Mouse (Mus musculus) retina, postnatal 1 day (tissue): ENCODE results near the gene Synpr.

Experiments
- DNase-seq: peaks from one replicate; pipeline ENCODE4 v3.0.0-alpha.2; 2012

Synpr gene

DNA sequence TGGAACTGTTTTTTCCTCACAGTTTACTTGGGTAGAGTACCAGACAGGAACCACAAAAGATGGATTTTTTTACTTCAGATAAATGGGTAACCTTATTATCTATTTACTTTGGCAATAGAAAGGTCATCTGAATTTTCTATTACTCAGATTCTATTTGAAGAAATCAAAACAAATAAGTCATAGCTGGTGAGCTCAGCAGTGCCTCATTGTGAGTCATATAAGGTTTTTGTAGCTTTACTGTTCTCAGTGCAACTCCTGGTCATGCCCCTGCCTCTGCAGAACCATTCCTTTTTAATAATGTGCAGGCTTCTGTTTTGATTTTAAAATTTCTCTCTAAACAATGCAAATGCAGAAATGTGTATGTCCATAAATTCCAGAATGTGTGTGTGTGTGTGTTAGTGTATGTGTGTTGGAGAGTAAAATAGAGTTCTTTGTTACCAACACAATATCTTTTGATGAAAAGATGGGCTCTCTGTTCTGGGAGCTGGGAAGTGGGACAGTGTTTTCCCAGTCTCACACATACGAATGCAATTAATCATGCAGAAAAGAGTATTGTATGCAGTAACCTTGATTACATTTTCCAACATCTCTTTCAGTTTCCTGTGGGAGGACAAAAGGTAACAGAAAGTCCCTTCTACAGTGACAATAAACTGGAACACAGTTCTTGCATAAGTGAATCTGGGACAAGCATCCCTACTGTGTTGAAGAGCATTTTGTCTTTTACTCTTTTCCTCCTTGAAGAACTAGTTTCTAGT is 269.2 kb downstream of the Synpr start:
- peak; percentile 69 for DNase-seq

DNA sequence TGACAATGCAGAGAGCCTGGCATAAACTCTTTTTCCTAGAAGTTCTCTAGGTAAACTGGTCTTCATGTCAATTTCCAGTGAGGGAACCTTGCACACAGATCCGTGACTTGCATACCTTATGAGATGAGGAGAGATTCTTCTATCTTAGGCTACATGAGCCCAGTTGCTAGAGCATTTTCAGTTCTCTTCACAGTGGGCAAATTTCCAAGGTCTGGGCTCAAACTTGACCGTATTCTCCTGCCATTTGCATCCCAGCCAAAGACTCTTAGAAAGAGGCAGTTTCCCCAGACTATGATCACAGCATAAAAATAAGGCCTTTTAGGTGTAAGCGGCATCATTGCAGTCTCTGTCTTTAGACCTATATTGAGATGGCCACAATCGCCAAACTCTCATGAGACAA is 270.1 kb downstream of the Synpr start:
- DNase-seq, result no peak

DNA sequence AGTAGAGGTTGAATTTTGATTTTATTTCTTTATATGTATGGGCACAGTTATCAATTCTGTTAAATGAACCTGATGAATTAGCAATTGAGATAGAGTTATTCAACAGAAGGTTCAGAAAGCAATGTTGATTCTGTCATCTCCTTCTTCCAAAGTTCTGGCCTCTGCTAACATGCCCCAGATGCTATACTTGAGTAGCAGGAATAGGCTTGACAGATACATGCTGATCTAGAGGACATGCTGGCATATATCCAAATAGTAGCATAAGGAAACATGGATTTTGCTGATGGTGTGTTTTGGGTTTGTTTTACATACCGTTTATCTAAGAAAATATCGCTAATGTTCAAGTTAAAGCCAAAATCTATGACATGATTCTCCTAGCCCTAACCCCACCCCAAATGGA is 273.5 kb downstream of the Synpr start:
- DNase-seq, result no peak

DNA sequence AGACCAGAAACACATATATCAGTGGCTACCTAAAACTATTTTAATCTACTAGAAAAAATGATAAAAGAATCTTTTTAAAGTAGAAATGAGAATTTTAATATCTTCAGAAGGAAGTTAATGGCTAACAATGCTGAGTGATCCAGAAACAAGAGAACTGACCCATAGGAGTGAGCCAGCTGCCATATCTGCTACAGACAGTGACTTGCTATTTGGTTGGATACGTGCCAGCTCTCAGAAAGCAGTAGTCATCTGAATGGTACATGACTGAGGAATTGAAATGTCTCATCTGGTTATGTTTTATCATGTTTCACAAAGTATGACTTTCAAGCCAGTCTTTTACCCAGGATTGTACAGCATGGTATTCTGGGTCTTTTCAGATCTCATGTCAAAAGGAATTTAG is 282.7 kb downstream of the Synpr start:
- peak; percentile 18 for DNase-seq

DNA sequence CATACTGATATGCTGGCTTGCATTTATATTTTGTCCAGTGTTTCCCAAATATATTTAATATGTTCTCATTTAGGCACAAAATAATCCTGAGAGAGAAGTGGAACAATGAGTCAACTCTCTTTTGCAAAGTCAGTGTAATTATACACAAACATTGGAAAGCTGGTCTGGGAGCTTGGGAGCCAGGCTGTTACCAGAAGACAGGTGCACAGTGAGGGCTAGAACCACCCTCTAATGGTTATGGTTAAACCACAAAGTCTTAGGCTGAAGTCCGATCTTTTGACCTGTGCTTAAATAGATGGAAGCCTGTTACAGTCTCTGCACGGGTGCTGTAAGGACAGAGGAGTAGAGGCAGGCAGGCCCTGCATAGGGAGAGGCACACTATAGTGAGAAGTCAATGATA is 283.4 kb downstream of the Synpr start:
- no peak for DNase-seq

DNA sequence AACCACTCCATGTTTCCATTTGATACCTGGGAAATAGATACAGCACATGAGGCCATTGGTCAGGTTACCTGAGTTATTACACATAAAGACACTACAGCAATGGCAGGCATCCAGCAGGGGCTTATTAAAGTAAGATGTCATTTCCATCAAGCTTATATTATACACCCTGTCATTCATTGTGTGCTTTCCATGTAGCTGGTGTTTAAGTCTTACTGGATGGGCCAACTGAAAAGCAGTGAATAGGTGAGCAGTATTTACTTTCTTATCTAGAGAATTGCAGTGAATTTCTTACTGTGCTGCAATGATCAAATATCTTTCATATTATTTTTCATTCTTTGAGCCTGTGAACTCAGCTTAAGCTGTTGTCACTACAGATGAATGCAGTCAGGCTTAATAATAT is 287.4 kb downstream of the Synpr start:
- no peak for DNase-seq

DNA sequence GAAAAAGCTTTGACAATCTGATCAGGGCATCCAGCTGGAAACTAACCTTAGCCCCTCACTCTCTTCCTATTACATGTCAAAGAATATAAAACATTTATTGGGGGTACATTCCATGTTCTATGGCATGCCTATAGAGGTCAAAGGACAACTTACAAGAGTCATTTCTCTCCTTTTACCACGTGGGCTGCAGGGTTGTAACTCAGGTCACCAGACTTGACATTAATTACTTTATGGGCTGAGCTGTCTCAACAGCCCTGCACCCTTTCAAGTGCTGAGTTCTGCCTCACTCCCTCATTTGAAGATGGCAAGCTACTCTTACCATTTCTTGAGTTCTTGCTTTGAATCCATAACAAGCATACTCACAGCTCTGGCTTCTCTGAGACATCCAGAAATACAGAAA is 287.9 kb downstream of the Synpr start:
- no peak for DNase-seq

DNA sequence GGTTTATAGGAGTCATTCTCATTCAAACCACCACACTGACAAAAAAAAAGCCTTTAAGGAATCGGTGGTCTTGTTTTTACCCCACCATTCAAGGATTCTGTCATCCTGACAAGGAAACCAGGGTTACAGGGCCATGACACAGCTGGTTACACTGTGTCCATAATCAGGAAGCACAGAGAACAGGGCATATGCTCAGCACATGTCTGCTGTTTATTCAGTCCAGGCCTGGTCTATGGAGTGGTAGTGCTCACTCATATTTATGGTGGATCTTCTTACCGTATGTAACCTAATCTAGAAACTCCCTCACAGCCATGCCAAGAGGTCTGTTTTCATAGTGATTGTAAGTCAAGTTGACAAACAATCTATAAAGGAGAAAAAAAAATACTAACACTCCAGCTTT is 293.5 kb downstream of the Synpr start:
- no peak for DNase-seq

DNA sequence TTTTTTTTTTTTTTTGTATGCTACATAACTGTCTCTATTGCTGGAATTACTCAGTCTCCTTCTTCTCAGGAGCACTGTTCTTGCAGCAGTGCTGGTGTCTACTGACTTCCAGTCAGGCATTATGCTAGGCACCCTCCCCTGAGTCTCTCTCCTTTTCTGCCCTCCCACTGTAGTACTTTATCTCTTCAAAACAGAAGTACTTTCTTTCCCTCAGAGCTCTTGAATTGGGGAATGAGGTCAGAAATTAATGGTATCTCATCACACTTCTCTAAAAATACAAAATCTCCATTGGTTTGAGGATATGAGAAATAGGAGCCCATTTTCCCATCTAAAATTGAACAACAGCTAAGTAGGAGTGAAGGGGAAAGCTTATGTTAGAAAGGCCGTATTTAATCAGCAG is 294.2 kb downstream of the Synpr start:
- no peak for DNase-seq

DNA sequence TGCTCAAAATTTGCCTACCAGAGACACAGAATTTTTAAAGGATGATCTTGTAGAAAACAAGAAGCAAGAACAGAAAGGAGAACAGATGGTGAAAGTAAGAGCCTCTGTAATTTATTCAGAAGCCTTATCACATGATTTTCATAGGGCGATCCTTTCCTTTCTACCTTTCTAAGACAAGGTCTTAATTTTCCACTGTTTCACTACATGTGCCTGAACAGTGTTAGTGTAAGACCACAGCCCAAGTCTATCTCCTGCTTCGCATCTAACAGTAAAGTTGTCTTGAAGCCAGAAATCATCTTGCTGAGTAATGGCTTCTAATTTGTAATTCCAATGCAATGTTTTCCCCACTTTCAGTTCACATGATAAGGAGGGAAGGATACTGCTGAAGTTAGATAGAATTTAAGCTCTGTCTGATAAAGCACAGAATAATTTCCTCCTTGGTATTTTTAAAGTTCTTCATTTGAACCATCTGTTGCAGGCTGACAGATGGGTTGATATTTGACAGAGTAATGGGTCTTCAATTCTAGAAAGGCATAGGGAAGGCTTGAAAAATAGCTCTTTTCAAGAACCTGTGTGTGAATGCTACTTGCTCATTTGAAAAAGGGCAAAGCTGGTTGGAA is 308.9 kb downstream of the Synpr start:
- DNase-seq, result no peak

DNA sequence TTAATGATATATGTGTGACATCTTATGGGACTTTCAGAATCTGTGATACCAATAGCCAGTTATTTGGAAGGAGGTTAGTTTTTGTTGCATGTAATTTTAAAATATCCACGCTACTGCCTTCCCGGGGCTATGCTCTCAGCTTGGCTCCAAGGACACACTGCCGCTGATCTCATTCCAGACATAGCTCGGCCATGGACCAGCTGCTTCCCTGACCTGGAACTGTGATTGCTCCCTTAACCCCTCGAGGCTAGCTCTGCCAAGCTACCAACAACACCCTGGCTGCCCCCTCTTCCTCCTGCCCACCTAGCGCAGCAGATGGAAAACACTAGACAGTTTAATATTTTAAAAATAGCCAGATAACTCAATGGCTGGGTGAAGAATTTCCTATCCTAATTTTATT is 311.7 kb downstream of the Synpr start:
- no peak for DNase-seq

DNA sequence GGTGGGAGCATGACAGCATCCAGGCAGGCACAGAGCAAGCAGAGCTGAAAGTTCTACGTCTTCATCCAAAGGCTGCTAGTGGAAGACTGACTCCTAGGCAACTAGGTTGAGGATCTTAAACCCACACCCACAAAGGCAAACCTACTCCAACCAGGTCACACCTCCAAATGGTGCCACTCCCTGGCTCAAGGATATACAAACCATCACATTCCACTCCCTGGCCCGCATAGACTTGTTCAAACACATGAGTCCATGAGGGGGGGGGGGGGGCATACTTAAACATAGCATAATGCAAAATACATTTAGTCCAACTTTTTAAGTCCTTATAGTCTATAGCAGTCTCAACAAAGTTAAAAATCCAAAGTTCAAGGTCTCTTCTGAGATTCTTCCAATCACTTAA is 312.6 kb downstream of the Synpr start:
- DNase-seq, result no peak

DNA sequence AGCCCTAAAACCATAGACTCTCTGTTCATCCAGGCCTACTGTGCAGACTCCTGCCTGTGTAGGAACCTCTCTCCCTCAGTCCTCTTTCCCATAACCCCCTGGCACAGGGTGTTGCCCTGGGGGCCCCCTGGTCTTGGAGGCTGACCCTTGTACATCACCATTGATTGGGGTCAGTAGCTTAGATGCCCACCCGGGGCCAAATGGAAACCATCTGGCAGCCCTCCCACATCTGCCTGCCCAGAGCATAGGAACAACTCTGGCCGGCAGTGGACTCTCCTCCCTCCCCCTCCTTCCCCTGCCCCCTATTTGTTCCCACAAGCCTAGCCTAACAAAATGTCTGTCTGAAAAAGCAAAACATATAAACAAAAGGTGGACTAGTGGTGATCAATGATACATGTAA is 336.0 kb downstream of the Synpr start:
- peak; percentile 14 for DNase-seq

DNA sequence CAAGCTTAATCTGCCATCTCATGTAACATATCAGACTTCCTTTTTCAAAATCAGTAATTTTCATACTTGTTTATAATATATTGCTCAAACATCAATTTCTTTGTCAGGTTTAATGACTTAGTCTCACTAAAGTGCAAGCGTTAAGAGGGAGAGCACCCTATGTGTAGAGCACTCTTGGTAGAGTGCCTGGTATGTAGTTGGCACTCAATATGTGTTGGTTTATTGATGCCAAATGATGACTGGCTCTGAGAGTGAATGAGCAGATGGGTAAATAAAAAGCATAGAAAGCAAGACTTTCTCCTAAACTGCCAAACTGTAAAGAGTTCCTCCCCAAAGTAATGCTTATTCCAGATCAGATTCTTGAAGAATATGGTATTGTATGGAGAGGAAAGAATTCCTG is 365.3 kb downstream of the Synpr start:
- no peak for DNase-seq

DNA sequence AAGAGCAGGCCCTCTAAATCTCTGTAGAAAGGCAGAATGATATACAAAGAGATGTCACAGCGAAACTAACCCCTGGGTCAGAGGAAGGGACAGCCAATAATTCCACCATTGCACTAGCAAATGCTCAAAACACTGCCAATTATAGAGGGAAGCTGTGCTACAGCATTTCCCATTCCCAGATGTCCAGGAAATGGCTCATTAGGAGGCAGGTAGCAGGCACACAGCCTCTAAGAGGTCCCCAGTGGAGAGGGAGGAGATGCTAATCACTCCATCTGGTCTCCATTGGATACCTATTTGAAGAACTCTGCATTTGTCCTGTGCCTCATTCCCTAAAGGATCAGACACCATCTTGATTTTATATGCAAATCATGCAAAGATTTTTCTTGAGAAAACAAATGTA is 366.5 kb downstream of the Synpr start:
- peak; percentile 4 for DNase-seq

DNA sequence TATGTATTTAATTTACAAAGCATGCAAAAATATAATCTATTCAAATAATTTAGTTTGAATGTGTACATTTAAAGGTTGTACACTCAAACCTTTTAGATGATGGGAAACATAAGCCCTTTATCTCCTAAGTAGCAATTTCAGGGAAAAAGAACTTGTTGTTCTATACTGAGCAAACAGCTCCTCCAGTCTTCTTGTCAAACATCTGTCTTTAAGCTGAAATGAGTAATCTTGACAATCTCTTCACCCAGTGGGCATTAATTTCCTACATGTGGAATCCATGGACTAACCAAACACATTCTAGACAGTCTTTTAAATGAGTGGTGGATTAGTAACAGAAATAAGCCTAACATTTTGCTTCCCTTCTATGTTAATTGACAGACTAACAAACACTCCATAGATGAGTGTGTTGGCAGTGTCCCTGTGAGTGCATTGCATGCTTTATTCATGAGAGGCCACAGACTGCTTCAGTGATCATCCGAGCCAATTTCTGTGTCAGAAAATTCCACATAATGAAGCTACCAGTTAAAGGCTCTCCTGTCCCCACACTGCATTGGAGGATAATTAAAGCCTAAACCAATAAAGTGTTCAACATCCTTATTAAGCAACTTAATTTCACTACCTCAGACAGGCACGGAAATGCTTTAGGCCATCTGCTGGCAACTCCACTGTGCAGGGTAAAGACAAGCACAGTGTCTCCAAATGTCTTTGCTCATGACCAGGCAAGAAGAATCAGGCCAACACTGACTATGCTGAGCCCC is 367.1 kb downstream of the Synpr start:
- peak; percentile 75 for DNase-seq
